Mouse (Mus musculus) heart, postnatal 25 days (tissue): Measurements from ENCODE around the gene Lhx5. TPM values are rescaled to one million over a fixed set of nuclear protein-coding genes. Genes with fewer than 3 reads are reported as not detected.

Source experiments
- DNase-seq: peaks from one replicate; pipeline ENCODE4 v3.0.0; 2022; ENCODE audit warnings: low spot score
- intact Hi-C: fragments of 180-260 bp; cut with DNase I; formaldehyde crosslinking; loops from one replicate; pipeline ENCODE4 v1.15.1; 2025
- total RNA-seq, 2 experiments: library from RNA; stranded (reverse); gene quantifications; 2 replicates each; pipeline ENCODE4 v1.2.3; 2021

Lhx5 gene
- total RNA-seq, 2 experiments from 2014 or later, result not detected

- no peak for DNase-seq
- intact Hi-C loops, result no loop called here
Measured at GRCm38 (mm10) chr5:120431001-120431583, 407 bp upstream of the Lhx5 start.

GRCm38 (mm10) chr5:120432486-120433015, 1.1 kb downstream of the Lhx5 start:
- no peak for DNase-seq
- intact Hi-C loops, result no loop called here

- intact Hi-C loops, result no loop called here
- DNase-seq, result no peak
Measured at GRCm38 (mm10) chr5:120433135-120433760, 1.7 kb downstream of the Lhx5 start.

GRCm38 (mm10) chr5:120434231-120434735, 2.8 kb downstream of the Lhx5 start:
- intact Hi-C loops, result no loop called here
- no peak for DNase-seq

GRCm38 (mm10) chr5:120435006-120435681, 3.6 kb downstream of the Lhx5 start:
- DNase-seq, result no peak

GRCm38 (mm10) chr5:120435731-120436501, 4.4 kb downstream of the Lhx5 start:
- DNase-seq, result no peak
- intact Hi-C loops, result no loop called here

More at GRCm38 (mm10) chr5:120435006-120435681, 3.6 kb downstream of the Lhx5 start:
- intact Hi-C loops, result no loop called here

- no peak for DNase-seq
- intact Hi-C loops, result no loop called here
Measured at GRCm38 (mm10) chr5:120436885-120437495, 5.5 kb downstream of the Lhx5 start.

- intact Hi-C loops, result no loop called here
Measured at GRCm38 (mm10) chr5:120437539-120437938, 6.0 kb downstream of the Lhx5 start.

GRCm38 (mm10) chr5:120437986-120438385, 6.5 kb downstream of the Lhx5 start:
- DNase-seq, result no peak
- intact Hi-C loops, result no loop called here

More at GRCm38 (mm10) chr5:120437539-120437938, 6.0 kb downstream of the Lhx5 start:
- DNase-seq, result no peak

GRCm38 (mm10) chr5:120438469-120438868, 7.0 kb downstream of the Lhx5 start:
- intact Hi-C loops, result no loop called here
- DNase-seq, result no peak

GRCm38 (mm10) chr5:120438991-120439710, 7.7 kb downstream of the Lhx5 start:
- intact Hi-C loops, result no loop called here
- DNase-seq, result no peak

GRCm38 (mm10) chr5:120439887-120440670, 8.6 kb downstream of the Lhx5 start:
- no peak for DNase-seq
- intact Hi-C loops, result loop anchor here (1.0 to 5.0 kb wide), 2 partner anchors 268 to 294 kb away; no protein-coding TSS in a partner anchor

GRCm38 (mm10) chr5:120440733-120441132, 9.2 kb downstream of the Lhx5 start:
- intact Hi-C loops, result loop anchor here (1.0 to 5.0 kb wide), 2 partner anchors 268 to 294 kb away; no protein-coding TSS in a partner anchor
- DNase-seq, result peak; percentile 17

GRCm38 (mm10) chr5:120447305-120447704, 15.8 kb downstream of the Lhx5 start:
- DNase-seq, result no peak
- intact Hi-C loops, result no loop called here

GRCm38 (mm10) chr5:120454756-120455337, 23.3 kb downstream of the Lhx5 start:
- intact Hi-C loops, result no loop called here
- DNase-seq, result no peak

GRCm38 (mm10) chr5:120456253-120456652, 24.8 kb downstream of the Lhx5 start:
- intact Hi-C loops, result no loop called here
- no peak for DNase-seq

GRCm38 (mm10) chr5:120456841-120457554, 25.5 kb downstream of the Lhx5 start:
- intact Hi-C loops, result no loop called here
- DNase-seq, result no peak
